Mouse (Mus musculus) cerebellum, adult 2 months (tissue): ENCODE data around the gene Zfp598. TPM values are rescaled to one million over a fixed set of nuclear protein-coding genes. Genes with fewer than 3 reads are reported as not detected.
"Not testable (repeated sequence)": the region's sequence is repeated elsewhere in the genome, so short reads cannot be mapped to it uniquely, and the experiment has no call there.

Source experiments
- DNase-seq, 2 experiments: peaks; one replicate each; pipeline ENCODE4 v3.0.0; 2021
- H3K27ac ChIP-seq: fragments of 200-500 bp; 2 replicates; pipeline ENCODE4 v1.5.1; 2012; ENCODE audit warnings: low read length, control low read depth, inconsistent platforms; ENCODE audit not compliant: insufficient read depth
- H3K27me3 ChIP-seq: fragments of 200-500 bp; 2 replicates; pipeline ENCODE4 v1.6.1; 2012; ENCODE audit warnings: inconsistent platforms, mild to moderate bottlenecking, low read length, moderate library complexity; ENCODE audit not compliant: control insufficient read depth, insufficient read depth
- H3K4me1 ChIP-seq: fragments of 200-500 bp; 2 replicates; pipeline ENCODE4 v1.6.1; 2011; ENCODE audit warnings: low read length; ENCODE audit not compliant: control insufficient read depth, insufficient read depth
- H3K4me3 ChIP-seq: fragments of 200-500 bp; replicated peaks from 2 replicates; pipeline ENCODE3; 2011; ENCODE audit warnings: mild to moderate bottlenecking, low read depth, low read length, control low read depth; ENCODE audit not compliant: insufficient read depth
- CTCF ChIP-seq: fragments of 200-500 bp; IDR thresholded peaks from 2 replicates; pipeline ENCODE4 v1.5.1; 2011; ENCODE audit warnings: low read depth, mild to moderate bottlenecking, control low read depth, low read length, moderate library complexity, borderline replicate concordance; ENCODE audit not compliant: insufficient read depth
- POLR2A ChIP-seq: fragments of 200-500 bp; IDR thresholded peaks from 2 replicates; pipeline ENCODE4 v1.6.1; 2011; ENCODE audit warnings: low read length, control low read depth, borderline replicate concordance; ENCODE audit not compliant: insufficient read depth
- WGBS: fragments of 180-500 bp; shearing (Covaris S2); methylation state at CpG from one replicate; pipeline ENCODE4 v1.1.7; 2018; 5-methylcytosine and 5-hydroxymethylcytosine counted together
- polyA plus RNA-seq: library from polyadenylated mRNA; depleted of rRNA; stranded (reverse); fragments of >200 nt; gene quantifications from 2 replicates; pipeline ENCODE4 v1.2.3, GENCODE M21; 2012

Zfp598 gene
- polyA plus RNA-seq, 1 experiment: 92.6 TPM

GRCm38 (mm10) chr17:24648731-24649377, 20.6 kb upstream of the Zfp598 start:
- no peak for TF ChIP-seq CTCF
- TF ChIP-seq POLR2A: no peak
- 30% methylated on average over 10 of the region's 10 CpGs for WGBS
- peak overlapping the region; percentile 70 for H3K4me3 ChIP-seq
- no peaks in the 10 kb centered on the region for H3K27me3 ChIP-seq
- H3K4me1 ChIP-seq: peaks cover 27% of the 10 kb centered on the region
- peak; percentile 67 for DNase-seq
- peak overlapping the region; percentile 98 for H3K27ac ChIP-seq

DNA sequence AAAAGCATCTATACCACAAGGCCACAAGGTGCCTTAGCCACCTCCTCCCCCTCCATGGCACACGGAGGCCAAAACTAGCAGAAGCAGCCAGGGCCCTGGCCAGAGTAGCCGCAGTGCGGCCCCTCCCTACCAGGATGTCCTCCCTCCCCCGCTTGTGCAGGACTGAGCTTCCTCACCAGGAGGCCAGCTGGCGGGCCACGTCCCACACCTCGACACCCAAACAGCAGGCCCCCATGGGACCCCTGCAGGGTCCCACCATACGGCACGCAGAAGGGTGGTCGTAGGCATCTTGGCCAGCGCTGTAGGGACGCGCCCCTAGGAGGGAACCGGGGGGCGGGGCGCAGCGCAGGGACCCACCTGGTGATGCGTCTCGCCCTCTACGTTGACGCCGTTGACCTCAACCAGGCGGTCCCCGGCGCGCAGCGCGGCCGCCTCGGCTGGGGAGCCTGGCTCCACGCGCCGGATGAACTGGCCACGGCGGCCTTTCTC, 19.9 kb upstream of the Zfp598 start:
- WGBS: under 1% methylated on average over 35 of the region's 35 CpGs
- Histone ChIP-seq H3K27me3 (no peaks in the 10 kb centered on the region), H3K4me3 (peak overlapping the region; percentile 70), H3K4me1 (peaks cover 22% of the 10 kb centered on the region), H3K27ac (peak overlapping the region; percentile 98)
- TF ChIP-seq POLR2A: no peak
- TF ChIP-seq CTCF: no peak
- peak; percentile 80 for DNase-seq

DNA sequence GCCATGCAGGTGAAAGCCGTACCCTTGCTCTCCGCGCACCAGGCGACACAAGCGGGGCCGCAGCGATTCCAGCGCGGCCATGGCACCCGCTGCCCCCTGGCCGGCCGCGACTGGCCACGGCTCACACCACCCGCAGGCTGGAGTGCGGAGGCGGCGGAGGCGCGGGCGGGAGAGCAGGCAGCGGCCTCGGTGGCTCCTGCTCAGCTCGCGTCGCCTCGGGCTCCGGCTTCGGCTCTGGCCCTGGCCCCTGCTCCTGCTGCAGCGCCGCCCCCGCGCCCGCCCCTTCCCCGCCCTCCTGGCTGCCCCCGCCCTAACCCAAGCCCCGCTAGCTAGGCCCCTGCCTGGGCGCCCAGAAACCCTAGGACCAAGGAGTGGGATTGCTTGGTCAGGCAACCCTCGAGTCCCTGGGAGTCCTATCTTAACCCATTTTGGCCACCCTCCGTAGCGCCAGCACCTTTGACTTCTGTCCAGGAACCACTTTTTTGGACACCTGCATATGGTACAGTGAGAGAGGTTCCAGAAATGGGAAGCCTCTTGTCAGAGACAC, 19.3 kb upstream of the Zfp598 start, which contains the start of gene Slc9a3r2:
TSS of gene Slc9a3r2 (minus strand) at position 258 of the 547 bp plus-strand sequence.
- Histone ChIP-seq H3K4me3 (peak within 1 kb of the TSS; percentile 70), H3K4me1 (peaks cover 20% of the 10 kb centered on the region), H3K27ac (peak within 1 kb of the TSS; percentile 98), H3K27me3 (no peaks in the 10 kb centered on the region)
- under 1% methylated on average over 41 of the region's 41 CpGs for WGBS
- TF ChIP-seq CTCF (no peak), POLR2A (peak; percentile 67)
- DNase-seq: peak; percentile 80 to 86

- H3K27me3 ChIP-seq: no peaks in the 10 kb centered on the region
- peak overlapping the region; percentile 79 for H3K27ac ChIP-seq
- TF ChIP-seq CTCF (no peak), POLR2A (no peak)
- peak overlapping the region; percentile 70 for H3K4me3 ChIP-seq
- WGBS: 53% methylated on average over 4 of the region's 4 CpGs
- peaks cover 15% of the 10 kb centered on the region for H3K4me1 ChIP-seq
- DNase-seq: no peak
Measured at GRCm38 (mm10) chr17:24650766-24651165, 18.7 kb upstream of the Zfp598 start.

- Histone ChIP-seq H3K27me3 (no peaks in the 10 kb centered on the region), H3K27ac (no peak overlapping the region), H3K4me3 (no peak overlapping the region), H3K4me1 (peaks cover 14% of the 10 kb centered on the region)
- TF ChIP-seq POLR2A: no peak
- no peak for TF ChIP-seq CTCF
- no peak for DNase-seq
- 65% methylated on average over 3 of the region's 3 CpGs for WGBS
Measured at GRCm38 (mm10) chr17:24651835-24652234, 17.7 kb upstream of the Zfp598 start.

GRCm38 (mm10) chr17:24653967-24654710, 15.3 kb upstream of the Zfp598 start:
- TF ChIP-seq CTCF (peak; percentile 95), POLR2A (no peak)
- Histone ChIP-seq H3K27ac (no peak overlapping the region), H3K27me3 (no peaks in the 10 kb centered on the region; the same call in 1 of the 2 replicates), H3K4me1 (peaks cover 5% of the 10 kb centered on the region; the same call in 1 of the 2 replicates), H3K4me3 (peak overlapping the region; percentile 11)
- 5% methylated on average over 19 of the region's 19 CpGs for WGBS
- peak; percentile 68 to 79 for DNase-seq

DNA sequence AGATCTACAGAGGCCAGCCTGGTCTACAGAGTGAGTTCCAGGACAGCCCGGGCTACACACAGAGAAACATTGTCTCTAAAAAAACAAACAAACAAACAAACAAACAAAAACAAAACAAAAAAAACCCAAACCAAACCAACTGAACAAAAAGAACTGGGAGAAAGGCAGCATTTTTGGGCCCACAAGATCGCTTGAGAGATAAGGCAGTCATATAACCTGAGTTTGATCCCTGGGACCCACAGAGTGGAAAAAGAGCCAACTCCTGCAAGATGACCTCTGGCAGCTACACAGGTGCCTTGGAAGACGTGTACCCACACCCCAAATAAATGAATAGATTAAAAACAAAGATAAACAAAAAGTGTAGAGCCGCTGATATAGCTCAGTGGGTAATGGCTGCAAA, 14.5 kb upstream of the Zfp598 start:
- no peak for TF ChIP-seq CTCF
- TF ChIP-seq POLR2A: no peak
- Histone ChIP-seq H3K27me3 (no peaks in the 10 kb centered on the region; the same call in 1 of the 2 replicates), H3K27ac (no peak overlapping the region), H3K4me3 (no peak overlapping the region), H3K4me1 (peaks cover 5% of the 10 kb centered on the region; the same call in 1 of the 2 replicates)
- WGBS: 87% methylated on average over 4 of the region's 4 CpGs
- no peak for DNase-seq

DNA sequence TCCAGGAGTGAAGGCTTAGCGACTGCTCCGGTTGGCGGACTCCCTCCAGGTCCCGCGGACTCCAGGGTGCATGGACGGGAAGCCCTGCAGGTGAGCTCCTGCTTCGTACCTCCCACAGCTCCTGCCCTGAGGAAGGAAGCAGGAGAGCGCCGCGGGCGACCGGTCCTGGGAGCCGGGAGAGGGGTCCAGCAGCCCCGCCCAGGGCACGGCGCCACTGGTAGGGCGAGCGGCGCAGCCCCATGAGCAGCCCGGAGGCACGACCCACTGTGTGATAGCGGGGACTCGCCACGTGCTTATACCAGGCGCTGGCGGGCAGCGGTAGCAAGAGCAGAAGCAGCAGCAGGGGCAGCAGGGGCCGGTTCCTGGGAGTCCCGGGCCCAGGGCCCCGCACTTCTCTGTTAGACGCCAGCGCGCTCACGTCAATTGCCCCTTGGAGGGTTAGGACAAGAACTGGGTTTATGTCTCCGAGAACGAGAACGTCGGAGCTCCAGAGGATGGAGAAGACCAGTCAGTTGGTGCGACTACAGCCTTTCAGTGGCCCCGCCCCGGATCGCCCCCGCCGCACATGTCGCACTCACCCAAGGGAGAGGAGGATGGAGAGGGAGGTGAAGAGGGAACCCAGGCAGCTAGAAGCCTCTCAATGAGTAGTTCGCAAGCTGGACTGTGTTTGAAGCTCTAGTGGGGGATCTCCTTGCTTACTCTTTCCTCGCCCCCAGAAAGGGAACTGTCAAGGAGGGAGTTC, 11.3 kb upstream of the Zfp598 start, which contains the start of gene Npw:
TSS of gene Npw (minus strand) at position 441 of the 742 bp plus-strand sequence.
- DNase-seq: no peak
- 5% methylated on average over 47 of the region's 47 CpGs for WGBS
- no peaks in the 10 kb centered on the region for H3K4me1 ChIP-seq
- H3K27me3 ChIP-seq: no peaks in the 10 kb centered on the region; the same call in 1 of the 2 replicates
- H3K27ac ChIP-seq: no peak within 1 kb of the TSS
- TF ChIP-seq POLR2A (no peak), CTCF (no peak)
- H3K4me3 ChIP-seq: no peak within 1 kb of the TSS

- H3K27ac ChIP-seq, DNase-seq, H3K4me3 ChIP-seq, H3K4me1 ChIP-seq, H3K27me3 ChIP-seq: not testable (repeated sequence)
- 68% methylated on average over 7 of the region's 7 CpGs for WGBS
Measured at GRCm38 (mm10) chr17:24667011-24667410, 2.5 kb upstream of the Zfp598 start.
